Mouse (Mus musculus) brain, adult 2 months (tissue): ENCODE data around the gene Vash2.
"Not testable (repeated sequence)": the region's sequence is repeated elsewhere in the genome, so short reads cannot be mapped to it uniquely, and the experiment has no call there.

Experiments
- DNase-seq: peaks from one replicate; pipeline ENCODE4 v3.0.0; 2011; ENCODE audit warnings: low read depth, low spot score

Gene Vash2

GRCm38 (mm10) chr1:190927311-190927710 is 51.8 kb downstream of the Vash2 start:
- DNase-seq = no peak

- not testable (repeated sequence) for DNase-seq
These were observed 54.3 kb downstream of the Vash2 start, which contains the start of gene Angel2 for GRCm38 (mm10) chr1:190924812-190925211. Gene Angel2, plus strand, starts transcription at chr1:190925112.

- no peak for DNase-seq
These were observed 59.2 kb downstream of the Vash2 start for GRCm38 (mm10) chr1:190919725-190920469.

- DNase-seq = peak; percentile 90
These were observed 60.2 kb downstream of the Vash2 start for GRCm38 (mm10) chr1:190918938-190919337.

GRCm38 (mm10) chr1:190912623-190913022 is 66.5 kb downstream of the Vash2 start:
- DNase-seq = peak; percentile 46

- DNase-seq = peak; percentile 95
These were observed 67.5 kb downstream of the Vash2 start, which contains the start of gene Rps6kc1 for GRCm38 (mm10) chr1:190911415-190912123. Gene Rps6kc1, minus strand, starts transcription at chr1:190911770.

- DNase-seq = peak; percentile 57
These were observed 68.3 kb downstream of the Vash2 start for GRCm38 (mm10) chr1:190910836-190911235.

GRCm38 (mm10) chr1:190904714-190905113 is 74.4 kb downstream of the Vash2 start:
- DNase-seq = no peak

- no peak for DNase-seq
These were observed 75.0 kb downstream of the Vash2 start for GRCm38 (mm10) chr1:190904136-190904535.

- no peak for DNase-seq
These were observed 78.0 kb downstream of the Vash2 start for GRCm38 (mm10) chr1:190901082-190901481.

GRCm38 (mm10) chr1:190898899-190899575 is 80.1 kb downstream of the Vash2 start:
- no peak for DNase-seq

- no peak for DNase-seq
These were observed 80.9 kb downstream of the Vash2 start for GRCm38 (mm10) chr1:190898186-190898585.
